ENCODE assay signal across 22 mouse cellular contexts in the genomic region with DNA sequence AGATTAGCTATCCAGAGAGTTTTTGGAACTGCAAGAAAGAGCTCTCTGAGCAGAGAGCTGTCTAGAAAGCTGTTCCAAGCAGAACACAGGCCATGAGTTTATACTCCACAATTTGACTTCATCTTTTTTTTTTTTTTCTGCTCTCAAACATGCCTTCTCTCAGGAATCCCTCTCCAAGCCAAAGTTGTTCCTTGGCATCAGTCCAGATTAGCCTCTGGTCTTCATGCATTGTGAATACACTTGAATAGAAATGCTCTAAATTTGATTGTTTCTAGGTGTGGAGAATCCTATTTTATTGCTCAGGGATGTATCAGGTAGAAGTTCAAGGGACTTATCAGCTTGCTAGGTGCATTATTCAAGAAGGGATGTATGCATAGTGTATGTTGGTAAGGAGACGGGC.
"Had no signal": no experiment of that assay in that cellular context is flagged by ENCODE, and none has a peak within 500 bp of the region (broad histone marks: within the 10 kb centered on the region; RNA-seq: fewer than 3 reads in every experiment).

No protein-coding gene starts in this region.

- H3K36me3 ChIP-seq: limb, embryonic 10.5 days; limb, embryonic 13.5 days; liver, embryonic 12.5 days; liver, embryonic 15.5 days; midbrain, embryonic 12.5 days; neural tube, embryonic 12.5 days; neural tube, embryonic 15.5 days had no signal

- H3K4me2 ChIP-seq: limb, embryonic 13.5 days; liver, embryonic 12.5 days; liver, embryonic 15.5 days; midbrain, embryonic 12.5 days; neural tube, embryonic 12.5 days; neural tube, embryonic 15.5 days had no signal

- DNase-seq: kidney, adult 2 months; kidney, postnatal 10 days; kidney, postnatal 4 days; liver; lung, adult 2 months; lung, postnatal 36 days; right cerebral cortex, adult 18-20 months; right cerebral cortex, postnatal 14 days; right cerebral cortex, postnatal 4 days; thymus, adult 2 months; thymus, postnatal 14 days; thymus, postnatal 4 days had no signal

- ATAC-seq: intestine, postnatal 0 days; liver, embryonic 12.5 days; lung, postnatal 0 days had no signal

- H3K4me3 ChIP-seq: limb, embryonic 10.5 days; limb, embryonic 13.5 days; liver, embryonic 12.5 days; liver, embryonic 15.5 days; midbrain, embryonic 12.5 days; neural tube, embryonic 12.5 days; neural tube, embryonic 15.5 days had no signal

- H3K9me3 ChIP-seq: limb, embryonic 10.5 days; limb, embryonic 13.5 days; liver, embryonic 12.5 days; liver, embryonic 15.5 days; midbrain, embryonic 12.5 days; neural tube, embryonic 12.5 days; neural tube, embryonic 15.5 days had no signal

- H3K9ac ChIP-seq: limb, embryonic 13.5 days; liver, embryonic 12.5 days; liver, embryonic 15.5 days; midbrain, embryonic 12.5 days; neural tube, embryonic 12.5 days; neural tube, embryonic 15.5 days had no signal

- H3K27me3 ChIP-seq: limb, embryonic 13.5 days; liver, embryonic 12.5 days; liver, embryonic 15.5 days; midbrain, embryonic 12.5 days; neural tube, embryonic 12.5 days; neural tube, embryonic 15.5 days had no signal

- H3K27ac ChIP-seq: limb, embryonic 10.5 days; limb, embryonic 13.5 days; liver, embryonic 12.5 days; liver, embryonic 15.5 days; midbrain, embryonic 12.5 days; neural tube, embryonic 12.5 days; neural tube, embryonic 15.5 days; stomach, postnatal 0 days had no signal

- H3K4me1 ChIP-seq: limb, embryonic 13.5 days; liver, embryonic 12.5 days; liver, embryonic 15.5 days had no signal
